Mouse (Mus musculus) limb, embryonic 12.5 days (tissue): ENCODE data around the gene Igf2bp1. TPM values are rescaled to one million over a fixed set of nuclear protein-coding genes. Genes with fewer than 3 reads are reported as not detected.
"Not testable (repeated sequence)": the region's sequence is repeated elsewhere in the genome, so short reads cannot be mapped to it uniquely, and the experiment has no call there.

Experiments
- ATAC-seq: fragments of 200-750 bp; cut with Nextera tagmentation; 2 replicates; pipeline ENCODE4 v1.8.0; 2017; ENCODE audit warnings: low read depth, moderate TSS enrichment; ENCODE audit not compliant: insufficient number of reproducible peaks, insufficient read depth, low FRiP score, low TSS enrichment
- H3K27ac ChIP-seq: fragments of 300-500 bp; sonication (generic); 2 replicates; pipeline ENCODE4 v1.5.1; 2016; ENCODE audit warnings: mild to moderate bottlenecking, moderate library complexity
- H3K27me3 ChIP-seq: fragments of 300-500 bp; sonication (generic); 2 replicates; pipeline ENCODE4 v1.6.1; 2016; ENCODE audit warnings: mild to moderate bottlenecking, moderate library complexity
- H3K36me3 ChIP-seq: fragments of 300-500 bp; sonication (generic); 2 replicates; pipeline ENCODE4 v1.6.1; 2016; ENCODE audit warnings: mild to moderate bottlenecking, moderate library complexity
- H3K4me1 ChIP-seq: fragments of 300-500 bp; sonication (generic); replicated peaks from 2 replicates; pipeline ENCODE4 v1.6.1; 2016
- H3K4me2 ChIP-seq: fragments of 300-500 bp; sonication (generic); 2 replicates; pipeline ENCODE4 v1.6.1; 2016; ENCODE audit warnings: mild to moderate bottlenecking, moderate library complexity
- H3K4me3 ChIP-seq: fragments of 300-500 bp; sonication (generic); replicated peaks from 2 replicates; pipeline ENCODE4 v1.5.1; 2016; ENCODE audit warnings: mild to moderate bottlenecking
- H3K9ac ChIP-seq: fragments of 300-500 bp; sonication (generic); replicated peaks from 2 replicates; pipeline ENCODE4 v1.6.1; 2016; ENCODE audit warnings: mild to moderate bottlenecking, moderate library complexity
- H3K9me3 ChIP-seq: fragments of 300-500 bp; sonication (generic); 2 replicates; pipeline ENCODE4 v1.6.1; 2016; ENCODE audit warnings: mild to moderate bottlenecking, moderate library complexity
- WGBS: fragments of 180-500 bp; shearing (Covaris S2); methylation state at CpG from one replicate; pipeline ENCODE4 v1.1.7; 2016; 5-methylcytosine and 5-hydroxymethylcytosine counted together
- polyA plus RNA-seq: library from polyadenylated mRNA; unstranded; fragments of >200 nt; fragmentation: Nextera tagmentation; extraction: Ambion mirVana; gene quantifications from 2 replicates; pipeline ENCODE4 v1.2.1, GENCODE M21; 2016

The Igf2bp1 gene
- polyA plus RNA-seq, 1 experiment from 2014 or later = 122 TPM

GRCm38 (mm10) chr11:95959152-95959551, 46.6 kb downstream of the Igf2bp1 start:
- no peaks in the 10 kb centered on the region for H3K4me1 ChIP-seq
- no peak overlapping the region for H3K27ac ChIP-seq
- no peak overlapping the region for H3K4me3 ChIP-seq
- no peaks in the 10 kb centered on the region for H3K9me3 ChIP-seq
- no peaks in the 10 kb centered on the region for H3K27me3 ChIP-seq
- no peak for ATAC-seq
- H3K9ac ChIP-seq = no peak overlapping the region
- WGBS = 70% methylated on average over 6 of the region's 6 CpGs
- H3K36me3 ChIP-seq = peaks cover 77% of the 10 kb centered on the region
- H3K4me2 ChIP-seq = no peak overlapping the region

- ATAC-seq = no peak
- peaks cover 69% of the 10 kb centered on the region for H3K36me3 ChIP-seq
- H3K9ac ChIP-seq = no peak overlapping the region
- H3K4me1 ChIP-seq = no peaks in the 10 kb centered on the region
- no peak overlapping the region for H3K27ac ChIP-seq
- 0 out of 2 replicates have a peak, but pooled peaks cover 3% of the 10 kb centered on the region for H3K9me3 ChIP-seq
- H3K4me2 ChIP-seq = no peak overlapping the region
- WGBS = 75% methylated on average over 9 of the region's 9 CpGs
- no peak overlapping the region for H3K4me3 ChIP-seq
- H3K27me3 ChIP-seq = no peaks in the 10 kb centered on the region
Observed at GRCm38 (mm10) chr11:95958251-95958650, 47.5 kb downstream of the Igf2bp1 start.

DNA sequence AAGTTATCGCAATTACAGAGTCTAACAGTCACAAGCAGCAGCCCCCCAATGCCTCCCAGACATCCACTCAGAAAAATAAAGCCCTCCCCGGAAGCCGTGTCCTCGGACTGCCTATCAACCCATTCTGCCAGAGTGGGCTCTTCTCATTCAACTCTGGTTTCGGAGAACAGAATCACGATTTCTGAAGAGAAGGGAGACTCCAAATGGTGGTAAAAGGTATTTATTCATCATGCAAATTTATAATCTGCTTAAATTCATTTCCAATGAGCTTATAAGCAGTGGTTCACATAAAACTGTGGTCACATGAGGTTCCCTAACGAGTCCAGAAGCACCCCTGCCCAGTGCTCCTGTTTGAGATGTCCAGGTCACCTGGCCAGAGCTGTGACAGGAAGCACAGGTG, 48.3 kb downstream of the Igf2bp1 start:
- no peaks in the 10 kb centered on the region for H3K27me3 ChIP-seq
- H3K4me1 ChIP-seq = no peaks in the 10 kb centered on the region
- H3K4me2 ChIP-seq = no peak overlapping the region
- no peak overlapping the region for H3K4me3 ChIP-seq
- no peak overlapping the region for H3K9ac ChIP-seq
- WGBS = 84% methylated on average over 7 of the region's 7 CpGs
- H3K36me3 ChIP-seq = peaks cover 60% of the 10 kb centered on the region
- no peak overlapping the region for H3K27ac ChIP-seq
- H3K9me3 ChIP-seq = 0 out of 2 replicates have a peak, but pooled peaks cover 4% of the 10 kb centered on the region
- no peak for ATAC-seq

DNA sequence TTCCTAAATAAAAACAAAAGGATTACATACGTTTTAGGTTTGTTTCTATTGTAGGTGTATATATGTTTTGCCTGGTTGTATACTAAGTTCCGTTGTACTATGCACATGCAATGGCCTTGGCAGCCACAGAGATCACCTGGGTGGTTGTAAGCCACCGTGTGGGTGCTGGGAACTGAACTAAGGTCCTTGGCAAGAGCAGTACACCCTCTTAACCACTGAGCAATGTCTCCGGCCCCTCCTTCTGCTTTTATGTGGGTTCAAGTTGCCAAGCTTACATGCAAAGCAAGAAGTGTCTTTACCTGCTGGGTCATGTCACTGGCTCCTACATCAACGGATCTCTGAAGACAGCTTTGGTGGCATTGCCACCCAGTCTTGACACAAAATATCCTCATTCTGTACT, 52.4 kb downstream of the Igf2bp1 start:
- WGBS = 85% methylated on average over 5 of the region's 5 CpGs
- Histone ChIP-seq H3K36me3 (peaks cover 21% of the 10 kb centered on the region), H3K9ac (no peak overlapping the region), H3K27ac (no peak overlapping the region), H3K4me2 (no peak overlapping the region), H3K27me3 (no peaks in the 10 kb centered on the region), H3K4me1 (no peaks in the 10 kb centered on the region), H3K4me3 (no peak overlapping the region), H3K9me3 (0 out of 2 replicates have a peak, but pooled peaks cover 4% of the 10 kb centered on the region)
- no peak for ATAC-seq

GRCm38 (mm10) chr11:95945838-95946472, 59.8 kb downstream of the Igf2bp1 start:
- Histone ChIP-seq H3K4me2 (no peak overlapping the region), H3K9ac (no peak overlapping the region), H3K27me3 (peaks cover 3% of the 10 kb centered on the region; the same call in 1 of the 2 replicates), H3K27ac (no peak overlapping the region), H3K9me3 (no peaks in the 10 kb centered on the region), H3K4me1 (no peaks in the 10 kb centered on the region), H3K4me3 (no peak overlapping the region), H3K36me3 (no peaks in the 10 kb centered on the region)
- no peak for ATAC-seq
- 79% methylated on average over 13 of the region's 13 CpGs for WGBS

GRCm38 (mm10) chr11:95939828-95940507, 65.8 kb downstream of the Igf2bp1 start:
- Histone ChIP-seq H3K9ac (no peak overlapping the region), H3K4me3 (no peak overlapping the region), H3K27me3 (0 out of 2 replicates have a peak, but pooled peaks cover 4% of the 10 kb centered on the region), H3K4me2 (no peak overlapping the region), H3K9me3 (no peaks in the 10 kb centered on the region), H3K27ac (no peak overlapping the region), H3K36me3 (no peaks in the 10 kb centered on the region), H3K4me1 (no peaks in the 10 kb centered on the region)
- no peak for ATAC-seq
- WGBS = 35% methylated on average over 11 of the region's 11 CpGs

DNA sequence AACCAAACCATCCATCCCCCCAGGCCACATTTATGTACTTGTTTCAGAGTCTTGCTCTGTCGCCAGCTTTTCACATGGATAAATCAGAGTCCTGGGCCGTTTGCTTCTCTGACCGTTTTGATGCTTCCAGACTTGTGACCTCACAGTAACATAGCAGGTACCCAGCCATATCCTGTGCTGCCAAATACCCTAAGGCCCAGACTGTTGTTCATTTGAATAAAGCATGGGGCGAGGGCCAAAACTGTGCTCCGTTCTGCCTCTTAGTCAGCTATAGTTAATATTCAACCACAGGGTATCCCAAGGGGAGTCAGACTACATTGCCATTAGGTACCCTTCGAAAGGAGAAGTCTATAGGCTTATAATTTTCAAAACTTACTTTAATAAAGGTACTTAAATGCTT, 69.3 kb downstream of the Igf2bp1 start:
- no peak overlapping the region for H3K4me2 ChIP-seq
- no peak overlapping the region for H3K27ac ChIP-seq
- no peak overlapping the region for H3K4me3 ChIP-seq
- H3K27me3 ChIP-seq = 0 out of 2 replicates have a peak, but pooled peaks cover 4% of the 10 kb centered on the region
- no peaks in the 10 kb centered on the region for H3K4me1 ChIP-seq
- no peaks in the 10 kb centered on the region for H3K9me3 ChIP-seq
- 84% methylated on average over 6 of the region's 6 CpGs for WGBS
- H3K36me3 ChIP-seq = no peaks in the 10 kb centered on the region
- no peak for ATAC-seq
- H3K9ac ChIP-seq = no peak overlapping the region

DNA sequence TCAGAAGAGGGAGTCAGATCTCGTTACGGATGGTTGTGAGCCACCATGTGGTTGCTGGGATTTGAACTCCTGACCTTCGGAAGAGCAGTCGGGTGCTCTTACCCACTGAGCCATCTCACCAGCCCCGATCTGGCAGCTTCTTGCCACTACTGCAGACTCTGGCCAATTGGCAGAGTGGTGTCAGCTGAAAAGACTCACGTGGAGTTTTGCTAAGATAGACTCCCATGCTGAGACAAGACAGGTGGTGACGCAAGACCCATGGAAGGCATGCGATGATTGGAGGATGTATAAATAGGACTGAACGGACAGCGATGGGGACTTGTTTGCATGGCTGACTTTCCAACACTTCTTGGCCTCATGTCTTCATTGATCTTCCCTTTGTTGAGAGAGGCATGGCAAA, 73.6 kb downstream of the Igf2bp1 start:
- not testable (repeated sequence) for H3K27ac ChIP-seq, H3K36me3 ChIP-seq, H3K4me1 ChIP-seq, H3K4me3 ChIP-seq, H3K27me3 ChIP-seq, H3K9me3 ChIP-seq, H3K9ac ChIP-seq, ATAC-seq, H3K4me2 ChIP-seq
- 89% methylated on average over 8 of the region's 10 CpGs for WGBS

DNA sequence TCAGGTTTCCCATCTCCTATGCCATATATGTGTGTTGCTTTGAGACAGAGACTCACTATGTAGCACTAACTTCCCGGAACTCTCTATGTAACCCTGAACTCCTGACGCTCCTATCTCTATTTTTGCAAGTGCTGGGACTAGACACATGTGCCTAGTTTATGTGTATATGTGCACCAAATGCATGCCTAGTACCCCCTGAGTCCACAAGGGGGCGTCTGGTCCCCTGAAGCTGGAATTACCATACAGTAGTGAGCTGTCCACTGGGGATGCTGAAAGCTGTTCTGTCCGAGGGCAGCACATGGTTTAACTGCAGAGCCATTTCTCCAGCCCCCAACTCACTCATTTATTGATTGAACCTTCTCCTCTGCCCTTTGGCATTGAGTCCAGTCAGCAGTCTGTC, 79.3 kb downstream of the Igf2bp1 start:
- Histone ChIP-seq H3K27ac (no peak overlapping the region), H3K4me3 (no peak overlapping the region), H3K9me3 (peaks cover 14% of the 10 kb centered on the region), H3K36me3 (no peaks in the 10 kb centered on the region), H3K27me3 (peaks cover 10% of the 10 kb centered on the region), H3K9ac (no peak overlapping the region), H3K4me2 (no peak overlapping the region), H3K4me1 (peaks cover 2% of the 10 kb centered on the region; the same call in 1 of the 2 replicates)
- no peak for ATAC-seq
- WGBS = 67% methylated on average over 4 of the region's 4 CpGs

- Histone ChIP-seq H3K9ac (no peak overlapping the region), H3K9me3 (peaks cover 14% of the 10 kb centered on the region), H3K27me3 (peaks cover 13% of the 10 kb centered on the region), H3K36me3 (no peaks in the 10 kb centered on the region), H3K4me1 (peaks cover 2% of the 10 kb centered on the region; the same call in 1 of the 2 replicates), H3K27ac (no peak overlapping the region), H3K4me2 (no peak overlapping the region), H3K4me3 (no peak overlapping the region)
- no peak for ATAC-seq
- 74% methylated on average over 5 of the region's 5 CpGs for WGBS
Observed at GRCm38 (mm10) chr11:95925976-95926375, 79.8 kb downstream of the Igf2bp1 start.

DNA sequence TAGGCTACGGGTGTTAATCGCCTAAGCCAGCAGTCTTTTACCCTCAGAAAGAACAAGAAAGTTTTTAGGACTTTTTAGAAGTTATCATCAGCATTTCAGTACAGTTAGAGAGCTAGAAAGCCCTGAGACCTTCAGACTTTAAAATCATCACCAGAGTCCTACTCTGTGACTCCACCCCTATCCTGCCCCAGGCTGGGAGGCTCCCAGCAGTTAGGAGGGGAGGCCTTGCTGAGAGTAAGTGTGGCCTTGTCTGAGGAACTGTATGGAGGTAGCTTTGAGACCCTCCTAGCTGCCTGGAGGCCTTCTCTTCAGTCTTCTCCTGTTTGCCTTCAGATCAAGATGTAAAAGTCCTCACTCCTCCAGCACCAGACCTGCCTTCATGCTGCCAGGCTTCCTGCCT, 81.5 kb downstream of the Igf2bp1 start:
- H3K4me1 ChIP-seq = peaks cover 2% of the 10 kb centered on the region; the same call in 1 of the 2 replicates
- no peak overlapping the region for H3K4me3 ChIP-seq
- H3K36me3 ChIP-seq = no peaks in the 10 kb centered on the region
- ATAC-seq = no peak
- H3K27ac ChIP-seq = no peak overlapping the region
- H3K27me3 ChIP-seq = peaks cover 20% of the 10 kb centered on the region
- peaks cover 14% of the 10 kb centered on the region for H3K9me3 ChIP-seq
- WGBS = 10% methylated on average over 2 of the region's 2 CpGs
- no peak overlapping the region for H3K9ac ChIP-seq
- no peak overlapping the region for H3K4me2 ChIP-seq
